Mouse (Mus musculus) limb, embryonic 14.5 days (tissue): ENCODE results near the gene Ccr10. TPM values are rescaled to one million over a fixed set of nuclear protein-coding genes. Genes with fewer than 3 reads are reported as not detected.
A peak's percentile ranks its signal among the peaks of the same experiment; 100 is the strongest.

Experiments used
- ATAC-seq: fragments of 200-750 bp; cut with Nextera tagmentation; 2 replicates; pipeline ENCODE4 v1.8.0; 2017; ENCODE audit warnings: low read depth, moderate number of reproducible peaks, moderate TSS enrichment; ENCODE audit not compliant: low FRiP score
- DNase-seq: peaks from one replicate; pipeline ENCODE4 v3.0.0-alpha.2; 2015; ENCODE audit warnings: low spot score
- H3K27ac ChIP-seq: fragments of 300-500 bp; sonication (generic); replicated peaks from 2 replicates; pipeline ENCODE4 v1.5.1; 2014; ENCODE audit warnings: low read depth, mild to moderate bottlenecking, low read length, moderate library complexity, mixed read lengths
- H3K27me3 ChIP-seq: fragments of 300-500 bp; sonication (generic); 2 replicates; pipeline ENCODE4 v1.6.1; 2014; ENCODE audit warnings: low read length, mixed read lengths; ENCODE audit not compliant: control insufficient read depth, insufficient read depth
- H3K36me3 ChIP-seq: fragments of 300-500 bp; sonication (generic); 2 replicates; pipeline ENCODE4 v1.6.1; 2014; ENCODE audit warnings: mild to moderate bottlenecking, low read length, moderate library complexity, mixed read lengths; ENCODE audit not compliant: control insufficient read depth, insufficient read depth
- H3K4me1 ChIP-seq: fragments of 300-500 bp; sonication (generic); 2 replicates; pipeline ENCODE4 v1.6.1; 2014; ENCODE audit warnings: antibody characterized with exemption, low read length, mixed read lengths; ENCODE audit not compliant: control insufficient read depth, insufficient read depth
- H3K4me2 ChIP-seq: fragments of 300-500 bp; sonication (generic); replicated peaks from 2 replicates; pipeline ENCODE4 v1.6.1; 2014; ENCODE audit warnings: low read depth, mild to moderate bottlenecking, low read length, moderate library complexity; ENCODE audit not compliant: severe bottlenecking
- H3K4me3 ChIP-seq: fragments of 300-500 bp; sonication (generic); replicated peaks from 2 replicates; pipeline ENCODE4 v1.5.1; 2014; ENCODE audit warnings: low read length
- H3K9ac ChIP-seq: fragments of 300-500 bp; sonication (generic); 2 replicates; pipeline ENCODE4 v1.6.1; 2014; ENCODE audit warnings: mild to moderate bottlenecking, low read depth, low read length, moderate library complexity; ENCODE audit not compliant: severe bottlenecking
- H3K9me3 ChIP-seq: fragments of 300-500 bp; sonication (generic); 2 replicates; pipeline ENCODE4 v1.6.1; 2016; ENCODE audit warnings: low read length; ENCODE audit not compliant: control insufficient read depth
- POLR2A ChIP-seq: fragments of 200-500 bp; IDR thresholded peaks from 2 replicates; pipeline ENCODE4 v1.8.0; 2012; ENCODE audit warnings: inconsistent platforms, mild to moderate bottlenecking, moderate library complexity, borderline replicate concordance; ENCODE audit not compliant: insufficient read depth, insufficient read length; ENCODE audit errors: extremely low read depth
- WGBS: fragments of 180-500 bp; shearing (Covaris S2); extraction: QIAGEN DNeasy Blood & Tissue Kit; methylation state at CpG from one replicate; pipeline ENCODE4 v1.1.7; 2014; 5-methylcytosine and 5-hydroxymethylcytosine counted together
- polyA plus RNA-seq, 2 experiments: library from polyadenylated mRNA; depleted of rRNA in 1 of 2; stranded (reverse) in 1 of 2; unstranded in 1 of 2; fragments of >200 nt; fragmentation: Nextera tagmentation in 1 of 2; extraction: Ambion mirVana in 1 of 2; gene quantifications; 2 replicates each; pipeline versions ENCODE4 v1.2.1 to v1.2.3; 2012 to 2014

Ccr10 gene
- polyA plus RNA-seq, 2 experiments: 0.09 to 0.41 TPM

- Histone ChIP-seq H3K4me2 (peak overlapping the region; percentile 71), H3K36me3 (peaks cover 62% of the 10 kb centered on the region), H3K27ac (no peak overlapping the region), H3K9ac (no peak overlapping the region), H3K4me3 (no peak overlapping the region), H3K9me3 (no peaks in the 10 kb centered on the region), H3K4me1 (peaks cover 20% of the 10 kb centered on the region), H3K27me3 (peaks cover 81% of the 10 kb centered on the region)
- ATAC-seq: no peak
- TF ChIP-seq POLR2A: no peak
- WGBS: 15% methylated on average over 33 of the region's 35 CpGs
- DNase-seq: no peak
These were observed 10.3 kb downstream of the Ccr10 start for GRCm38 (mm10) chr11:101164677-101165580.

GRCm38 (mm10) chr11:101164351-101164665 lies 10.9 kb downstream of the Ccr10 start:
- no peak for DNase-seq
- ATAC-seq: no peak
- TF ChIP-seq POLR2A: no peak
- 6% methylated on average over 21 of the region's 21 CpGs for WGBS
- Histone ChIP-seq H3K27ac (no peak overlapping the region), H3K4me2 (peak overlapping the region; percentile 71), H3K36me3 (peaks cover 62% of the 10 kb centered on the region), H3K4me3 (peak overlapping the region; percentile 40), H3K9me3 (no peaks in the 10 kb centered on the region), H3K27me3 (peaks cover 75% of the 10 kb centered on the region), H3K4me1 (peaks cover 14% of the 10 kb centered on the region), H3K9ac (peak overlapping the region; percentile 49)

GRCm38 (mm10) chr11:101163476-101164350 lies 11.5 kb downstream of the Ccr10 start:
- TF ChIP-seq POLR2A: no peak
- Histone ChIP-seq H3K27me3 (peaks cover 69% of the 10 kb centered on the region), H3K4me3 (peak overlapping the region; percentile 40), H3K27ac (no peak overlapping the region), H3K9ac (peak overlapping the region; percentile 49), H3K9me3 (no peaks in the 10 kb centered on the region), H3K4me2 (peak overlapping the region; percentile 71), H3K36me3 (peaks cover 62% of the 10 kb centered on the region), H3K4me1 (peaks cover 14% of the 10 kb centered on the region)
- no peak for DNase-seq
- 0 out of 2 replicates have a peak, but pooled peaks have one; percentile 38 for ATAC-seq
- WGBS: 11% methylated on average over 35 of the region's 49 CpGs

GRCm38 (mm10) chr11:101162772-101163171 lies 12.5 kb downstream of the Ccr10 start:
- H3K4me1 ChIP-seq: peaks cover 14% of the 10 kb centered on the region
- H3K4me3 ChIP-seq: no peak overlapping the region
- 52% methylated on average over 5 of the region's 5 CpGs for WGBS
- no peaks in the 10 kb centered on the region for H3K9me3 ChIP-seq
- DNase-seq: no peak
- no peak for ATAC-seq
- no peak overlapping the region for H3K27ac ChIP-seq
- H3K4me2 ChIP-seq: no peak overlapping the region
- no peak for TF ChIP-seq POLR2A
- peaks cover 59% of the 10 kb centered on the region for H3K27me3 ChIP-seq
- H3K9ac ChIP-seq: no peak overlapping the region
- H3K36me3 ChIP-seq: peaks cover 60% of the 10 kb centered on the region

- peaks cover 56% of the 10 kb centered on the region for H3K36me3 ChIP-seq
- no peak overlapping the region for H3K27ac ChIP-seq
- peaks cover 14% of the 10 kb centered on the region for H3K4me1 ChIP-seq
- no peak overlapping the region for H3K4me3 ChIP-seq
- no peak for ATAC-seq
- no peak for TF ChIP-seq POLR2A
- no peak overlapping the region for H3K9ac ChIP-seq
- no peak overlapping the region for H3K4me2 ChIP-seq
- DNase-seq: no peak
- H3K9me3 ChIP-seq: no peaks in the 10 kb centered on the region
- peaks cover 55% of the 10 kb centered on the region for H3K27me3 ChIP-seq
- 54% methylated on average over 5 of the region's 5 CpGs for WGBS
These were observed 12.9 kb downstream of the Ccr10 start for GRCm38 (mm10) chr11:101162301-101162700.
